Mouse (Mus musculus) spleen, postnatal 0 days (tissue): Measurements from ENCODE around the gene Vwa5b2. TPM values are rescaled to one million over a fixed set of nuclear protein-coding genes. Genes with fewer than 3 reads are reported as not detected.
A peak's percentile ranks its signal among the peaks of the same experiment; 100 is the strongest.

ENCODE experiments used
- microRNA counts: library from miRNA; unstranded; fragments of <30 nt; microRNA quantifications from one replicate; lab custom pipeline; 2015
- polyA plus RNA-seq: library from polyadenylated mRNA; unstranded; fragments of >200 nt; fragmentation: Nextera tagmentation; extraction: Ambion mirVana; gene quantifications from 2 replicates; pipeline ENCODE4 v1.2.1, GENCODE M21; 2015

The Vwa5b2 gene
- 0.07 and 0.22 TPM in 2 replicates for polyA plus RNA-seq

DNA sequence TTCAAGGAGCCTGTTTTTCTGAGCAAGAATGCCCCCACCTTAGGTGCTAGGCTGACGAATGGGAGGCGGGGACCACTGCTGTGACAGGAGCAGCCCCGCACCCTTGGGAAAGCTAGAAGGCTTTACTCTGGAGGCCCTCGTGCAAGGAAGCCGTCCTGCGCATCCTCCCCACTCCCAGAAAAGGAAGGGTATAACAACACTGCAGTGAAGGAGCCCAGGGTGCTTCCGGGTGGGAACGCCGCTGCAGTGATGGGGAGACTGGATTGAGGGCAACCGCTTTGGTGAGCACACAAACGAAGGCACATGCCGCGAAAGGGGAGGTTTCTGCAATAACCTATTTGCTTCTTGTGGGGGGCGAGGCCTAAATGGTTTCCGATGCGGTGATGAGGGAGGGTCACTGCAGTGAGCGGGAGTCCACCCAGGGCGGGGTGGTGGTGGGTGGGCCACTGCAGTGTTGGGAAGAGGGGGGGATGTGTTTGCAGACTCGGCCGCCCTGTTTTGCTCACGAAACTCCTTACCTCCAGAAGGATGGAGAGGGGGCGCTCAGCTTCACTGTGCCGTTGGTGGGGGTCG lies at the start of gene Vwa5b2:
Gene Vwa5b2, plus strand, starts transcription at position 106 of the 573 bp plus-strand sequence.

GRCm38 (mm10) chr16:20548096-20548948 lies 40.9 kb upstream of the Vwa5b2 start, which contains the start of gene Abcf3:
Gene Abcf3, plus strand, starts transcription at chr16:20548577.

DNA sequence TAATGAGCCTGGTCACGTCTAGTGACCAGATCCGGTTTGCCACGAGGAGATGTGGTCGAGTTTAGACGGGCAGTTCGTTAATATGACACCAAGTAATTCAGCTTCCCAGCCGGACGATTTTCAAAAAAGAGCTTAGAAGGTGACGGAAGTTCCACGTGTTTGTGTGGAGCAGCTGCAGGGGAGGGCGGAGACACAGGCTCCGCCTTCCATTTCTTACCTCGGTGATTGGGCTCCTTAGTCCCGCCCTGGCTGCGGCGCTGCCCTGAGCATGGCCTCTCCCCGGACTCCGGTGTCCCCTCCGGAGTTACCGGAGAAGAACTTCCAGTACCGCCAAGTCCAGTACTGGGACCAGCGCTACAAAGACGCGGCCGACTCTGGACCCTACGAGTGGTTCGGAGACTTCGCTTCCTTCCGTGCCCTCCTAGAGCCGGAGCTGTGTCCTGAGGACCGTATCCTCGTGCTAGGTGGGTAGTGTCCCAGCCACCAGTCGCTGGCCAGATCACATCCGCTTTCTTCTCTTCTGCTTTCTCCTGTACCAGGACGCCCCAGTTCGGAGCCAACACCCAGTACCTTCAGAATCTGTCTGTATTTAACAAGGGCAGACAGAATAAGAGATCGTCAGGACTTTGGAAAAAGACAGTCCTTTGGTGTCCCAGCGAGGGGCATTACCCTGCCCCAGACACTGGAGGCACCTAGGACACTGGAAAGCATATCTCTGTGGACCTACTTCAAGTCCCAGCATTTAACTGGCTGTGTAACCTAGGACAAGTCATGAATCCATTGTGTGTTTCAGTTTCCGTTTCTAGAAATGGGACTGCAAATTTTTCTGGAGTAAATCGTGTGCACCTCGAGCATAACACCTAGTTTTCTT lies 22.3 kb downstream of the Vwa5b2 start, which contains the start of the genes Eef1akmt4, Gm49333 and Alg3:
Gene Eef1akmt4, plus strand, starts transcription at position 237 of the 871 bp plus-strand sequence.
Gene Gm49333, plus strand, starts transcription at position 254 of the 871 bp plus-strand sequence.
Gene Alg3, minus strand, starts transcription at position 379 of the 871 bp plus-strand sequence.

DNA sequence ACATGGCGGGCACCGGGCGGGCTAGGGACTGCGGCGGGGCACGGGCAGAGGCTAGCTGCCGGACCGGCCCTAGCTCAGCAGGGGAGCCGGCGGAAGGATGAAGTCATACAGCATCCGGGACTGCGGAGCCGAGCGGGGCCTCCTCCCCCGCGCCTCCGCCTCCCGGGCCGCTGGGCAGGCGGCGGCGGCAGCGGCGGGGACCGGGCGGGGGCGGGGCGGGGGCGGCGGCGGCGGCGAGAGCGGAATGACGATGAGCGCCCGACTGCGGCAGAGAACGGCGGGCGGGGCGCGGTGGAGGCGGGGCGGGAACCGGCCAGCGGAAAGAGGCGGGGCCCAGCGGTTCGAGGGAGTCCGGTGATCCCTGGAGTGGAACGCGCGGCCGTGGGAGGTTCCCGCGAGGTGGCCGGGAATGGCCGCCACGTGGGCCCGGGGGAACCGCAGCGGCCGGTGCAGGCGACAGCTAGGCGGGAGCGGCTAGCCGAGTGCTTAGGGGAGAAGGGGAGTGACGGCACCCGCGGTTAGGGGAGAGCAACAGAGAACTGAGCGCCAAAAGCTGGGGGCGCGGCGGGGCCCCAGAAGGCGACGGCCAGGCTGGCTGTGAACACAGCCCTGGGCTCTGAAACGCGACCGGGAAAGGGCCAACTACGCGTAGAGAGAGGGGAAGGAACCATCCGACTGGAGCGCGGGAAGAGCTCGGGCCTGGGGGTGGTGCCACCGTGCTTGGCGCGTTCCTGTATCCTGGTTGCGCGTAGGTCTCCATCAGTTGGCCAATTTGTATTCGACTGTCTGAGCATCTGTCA lies 32.1 kb downstream of the Vwa5b2 start, which contains the start of gene Camk2n2:
Gene Camk2n2, minus strand, starts transcription at position 97 of the 800 bp plus-strand sequence.

GRCm38 (mm10) chr16:20629731-20630634 lies 40.7 kb downstream of the Vwa5b2 start, which contains the start of gene Ece2:
Gene Ece2, plus strand, starts transcription at chr16:20629828.

GRCm38 (mm10) chr16:20651076-20651946 lies 62.0 kb downstream of the Vwa5b2 start, which contains the start of gene Psmd2:
Gene Psmd2, plus strand, starts transcription at chr16:20651652.

MicroRNA genes within 50 kb of the gene (microRNA counts, 519-probe panel; counts per million panel counts)
- microRNA mmu-miR-1224 (lab: Ali Mortazavi, UCI), result 6,369 counts per million, percentile 54 among the panel's probes with 10 or more counts

Other genes with a start within 250 kb of the Vwa5b2 start
- gene Abcc5, start 163.1 kb upstream of the Vwa5b2 start, polyA plus RNA-seq, result 31.3 and 36.3 TPM in 2 replicates
- 42.9 and 44.8 TPM in 2 replicates for gene Eif2b5, start 90.7 kb upstream of the Vwa5b2 start, polyA plus RNA-seq
- gene Dvl3, start 72.5 kb upstream of the Vwa5b2 start, polyA plus RNA-seq, result 5.3 and 6.5 TPM in 2 replicates
- 274 and 285 TPM in 2 replicates for gene Ap2m1, start 54.0 kb upstream of the Vwa5b2 start, polyA plus RNA-seq
- gene Abcf3, start 40.9 kb upstream of the Vwa5b2 start, polyA plus RNA-seq, result 30.9 and 32.4 TPM in 2 replicates
- gene Eef1akmt4, start 22.1 kb downstream of the Vwa5b2 start, polyA plus RNA-seq, result 16.6 and 16.8 TPM in 2 replicates
- gene Gm49333, start 22.1 kb downstream of the Vwa5b2 start, polyA plus RNA-seq, result not detected in 2 replicates
- gene Alg3, start 22.3 kb downstream of the Vwa5b2 start, polyA plus RNA-seq, result 16.0 and 16.1 TPM in 2 replicates
- 0.12 and 0.33 TPM in 2 replicates for gene Camk2n2, start 31.8 kb downstream of the Vwa5b2 start, polyA plus RNA-seq
- gene Ece2, start 40.4 kb downstream of the Vwa5b2 start, polyA plus RNA-seq, result 0.06 TPM in 1 of 2 replicates, not detected in the other
- gene Psmd2, start 62.2 kb downstream of the Vwa5b2 start, polyA plus RNA-seq, result 151 and 154 TPM in 2 replicates
- 82.1 and 83.1 TPM in 2 replicates for gene Eif4g1, start 78.8 kb downstream of the Vwa5b2 start, polyA plus RNA-seq
- 1.3 and 3.4 TPM in 2 replicates for gene Fam131a, start 103.8 kb downstream of the Vwa5b2 start, polyA plus RNA-seq
- gene Polr2h, start 128.2 kb downstream of the Vwa5b2 start, polyA plus RNA-seq, result 55.6 and 56.8 TPM in 2 replicates
- 7.5 and 14.1 TPM in 2 replicates for gene Clcn2, start 128.3 kb downstream of the Vwa5b2 start, polyA plus RNA-seq
- 0.69 and 1.0 TPM in 2 replicates for gene Chrd, start 143.7 kb downstream of the Vwa5b2 start, polyA plus RNA-seq
- gene Thpo, start 145.0 kb downstream of the Vwa5b2 start, polyA plus RNA-seq, result 0.23 and 0.34 TPM in 2 replicates